Mouse (Mus musculus) stomach, embryonic 16.5 days (tissue): Measurements from ENCODE around the gene Itga8. TPM values are rescaled to one million over a fixed set of nuclear protein-coding genes. Genes with fewer than 3 reads are reported as not detected.

Experiments
- ATAC-seq: fragments of 200-750 bp; cut with Nextera tagmentation; 2 replicates; pipeline ENCODE4 v1.8.0; 2017; ENCODE audit warnings: moderate number of reproducible peaks, moderate TSS enrichment; ENCODE audit not compliant: insufficient read depth, low FRiP score
- H3K27ac ChIP-seq: fragments of 300-500 bp; sonication (generic); 2 replicates; pipeline ENCODE4 v1.5.1; 2014; ENCODE audit warnings: low read length
- H3K27me3 ChIP-seq: fragments of 300-500 bp; sonication (generic); 2 replicates; pipeline ENCODE4 v1.6.1; 2014; ENCODE audit warnings: low read length, control low read depth, mixed read lengths; ENCODE audit not compliant: control insufficient read depth, insufficient read depth
- H3K36me3 ChIP-seq: fragments of 300-500 bp; sonication (generic); 2 replicates; pipeline ENCODE4 v1.6.1; 2014; ENCODE audit warnings: low read length; ENCODE audit not compliant: control insufficient read depth, insufficient read depth
- H3K4me1 ChIP-seq: fragments of 300-500 bp; sonication (generic); 2 replicates; pipeline ENCODE4 v1.6.1; 2014; ENCODE audit warnings: low read length, control low read depth, mixed read lengths; ENCODE audit not compliant: control insufficient read depth, insufficient read depth
- H3K4me2 ChIP-seq: fragments of 300-500 bp; sonication (generic); 2 replicates; pipeline ENCODE4 v1.6.1; 2014; ENCODE audit warnings: low read depth, low read length, mixed read lengths
- H3K4me3 ChIP-seq: fragments of 300-500 bp; sonication (generic); replicated peaks from 2 replicates; pipeline ENCODE4 v1.5.1; 2014; ENCODE audit warnings: mild to moderate bottlenecking, low read length
- H3K9ac ChIP-seq: fragments of 300-500 bp; sonication (generic); 2 replicates; pipeline ENCODE4 v1.6.1; 2014; ENCODE audit warnings: low read length
- H3K9me3 ChIP-seq: fragments of 300-500 bp; sonication (generic); replicated peaks from 2 replicates; pipeline ENCODE4 v1.6.1; 2016; ENCODE audit warnings: low read length, control low read depth; ENCODE audit not compliant: control insufficient read depth
- WGBS: fragments of 180-500 bp; shearing (Covaris S2); extraction: QIAGEN DNeasy Blood & Tissue Kit; methylation state at CpG from one replicate; pipeline ENCODE4 v1.1.7; 2014; 5-methylcytosine and 5-hydroxymethylcytosine counted together
- polyA plus RNA-seq: library from polyadenylated mRNA; unstranded; fragments of >200 nt; fragmentation: Nextera tagmentation; extraction: Ambion mirVana; gene quantifications from 2 replicates; pipeline ENCODE4 v1.2.1, GENCODE M21; 2015

Itga8 gene
- polyA plus RNA-seq, 1 experiment from 2014 or later: 23.4 TPM

- Histone ChIP-seq H3K4me3 (no peak overlapping the region), H3K36me3 (no peaks in the 10 kb centered on the region), H3K27me3 (no peaks in the 10 kb centered on the region), H3K9me3 (no peaks in the 10 kb centered on the region), H3K27ac (no peak overlapping the region), H3K9ac (no peak overlapping the region), H3K4me2 (no peak overlapping the region), H3K4me1 (peaks cover 18% of the 10 kb centered on the region)
- 39% methylated on average over 3 of the region's 3 CpGs for WGBS
- ATAC-seq: no peak
Observed at GRCm38 (mm10) chr2:12156401-12156800, 145.3 kb downstream of the Itga8 start.

DNA sequence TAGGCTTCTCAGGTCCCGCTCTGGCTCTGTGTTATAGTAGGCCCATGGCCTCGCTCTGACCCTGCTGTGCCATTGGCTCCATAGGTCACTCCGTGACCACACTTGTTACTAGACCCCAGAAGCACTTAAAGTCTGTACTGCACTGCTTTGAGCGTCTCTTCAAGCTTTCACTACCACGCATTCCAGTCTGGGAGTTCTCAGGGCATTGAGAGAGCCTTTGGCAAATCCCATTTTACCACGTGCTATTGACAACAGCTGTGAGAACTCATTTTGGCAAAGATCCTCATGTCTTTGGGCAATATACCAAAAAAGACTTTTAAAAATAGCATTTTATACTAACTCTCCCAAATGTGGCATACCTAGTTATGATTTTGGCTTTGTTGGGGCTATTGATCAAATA, 147.0 kb downstream of the Itga8 start:
- H3K4me2 ChIP-seq: no peak overlapping the region
- WGBS: 53% methylated on average over 6 of the region's 6 CpGs
- peaks cover 18% of the 10 kb centered on the region for H3K4me1 ChIP-seq
- H3K9me3 ChIP-seq: no peaks in the 10 kb centered on the region
- H3K27me3 ChIP-seq: no peaks in the 10 kb centered on the region
- H3K4me3 ChIP-seq: no peak overlapping the region
- ATAC-seq: peak; percentile 40
- H3K36me3 ChIP-seq: no peaks in the 10 kb centered on the region
- no peak overlapping the region for H3K27ac ChIP-seq
- no peak overlapping the region for H3K9ac ChIP-seq

DNA sequence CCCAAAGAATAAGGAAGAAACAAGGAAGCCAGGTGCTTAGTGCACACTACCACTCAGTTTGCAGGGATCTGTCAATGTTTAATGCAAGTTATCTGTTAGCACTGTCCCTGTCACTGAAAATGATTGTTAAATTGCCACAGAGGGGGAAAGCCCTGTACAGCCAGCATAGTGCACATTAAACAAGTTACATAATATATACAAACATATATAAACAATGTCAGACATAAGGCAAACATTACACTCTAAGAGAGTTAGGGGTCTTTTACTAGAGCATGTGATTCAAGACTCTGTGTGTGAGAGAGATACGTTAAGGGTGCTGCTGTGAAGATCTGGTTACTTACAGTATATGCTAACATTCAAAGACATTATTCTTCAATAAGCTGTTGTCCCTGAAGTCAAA, 148.2 kb downstream of the Itga8 start:
- Histone ChIP-seq H3K36me3 (no peaks in the 10 kb centered on the region), H3K4me2 (no peak overlapping the region), H3K9ac (no peak overlapping the region), H3K4me3 (no peak overlapping the region), H3K9me3 (no peaks in the 10 kb centered on the region), H3K4me1 (peaks cover 18% of the 10 kb centered on the region), H3K27me3 (no peaks in the 10 kb centered on the region), H3K27ac (no peak overlapping the region)
- 45% methylated on average over 1 of the region's 1 CpGs for WGBS
- no peak for ATAC-seq

- ATAC-seq: no peak
- WGBS: 78% methylated on average over 2 of the region's 2 CpGs
- H3K4me3 ChIP-seq: no peak overlapping the region
- no peaks in the 10 kb centered on the region for H3K36me3 ChIP-seq
- H3K4me1 ChIP-seq: no peaks in the 10 kb centered on the region
- H3K4me2 ChIP-seq: no peak overlapping the region
- no peaks in the 10 kb centered on the region for H3K27me3 ChIP-seq
- no peaks in the 10 kb centered on the region for H3K9me3 ChIP-seq
- no peak overlapping the region for H3K27ac ChIP-seq
- no peak overlapping the region for H3K9ac ChIP-seq
Observed at GRCm38 (mm10) chr2:12147902-12148301, 153.8 kb downstream of the Itga8 start.

GRCm38 (mm10) chr2:12146612-12147011, 155.1 kb downstream of the Itga8 start:
- H3K9ac ChIP-seq: no peak overlapping the region
- no peaks in the 10 kb centered on the region for H3K36me3 ChIP-seq
- no peaks in the 10 kb centered on the region for H3K4me1 ChIP-seq
- no peaks in the 10 kb centered on the region for H3K27me3 ChIP-seq
- no peak for ATAC-seq
- no peak overlapping the region for H3K4me2 ChIP-seq
- H3K27ac ChIP-seq: no peak overlapping the region
- 53% methylated on average over 2 of the region's 2 CpGs for WGBS
- no peak overlapping the region for H3K4me3 ChIP-seq
- H3K9me3 ChIP-seq: no peaks in the 10 kb centered on the region

DNA sequence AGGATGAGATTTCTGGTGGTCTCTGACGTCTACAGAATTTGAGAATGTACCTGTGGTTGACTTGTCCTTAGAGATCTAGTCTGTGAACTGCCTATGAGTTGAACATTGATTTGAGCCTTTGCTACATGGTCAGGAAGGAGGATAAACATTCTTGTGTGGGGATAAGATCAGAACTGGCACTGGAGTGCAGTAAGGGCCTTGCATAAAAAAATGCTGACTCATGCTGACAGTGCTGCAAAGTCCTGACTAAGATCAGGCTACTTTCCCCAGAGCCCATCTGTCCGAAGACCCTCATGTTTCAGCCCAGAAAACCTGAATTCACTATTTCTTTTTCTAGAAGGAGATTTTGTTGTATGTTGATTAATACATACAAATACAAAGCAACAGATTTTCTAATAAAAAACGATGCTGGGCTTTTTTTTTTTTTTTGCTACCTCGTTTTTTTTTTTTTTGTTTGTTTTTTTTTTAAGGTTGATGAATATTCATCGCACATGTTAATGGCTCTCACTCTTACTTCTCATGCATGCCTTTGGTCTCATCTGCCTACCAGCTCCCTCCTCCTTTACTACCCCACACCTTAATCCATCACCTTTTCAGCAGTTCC, 162.9 kb downstream of the Itga8 start:
- H3K9ac ChIP-seq: no peak overlapping the region
- no peak overlapping the region for H3K4me3 ChIP-seq
- ATAC-seq: no peak
- no peaks in the 10 kb centered on the region for H3K36me3 ChIP-seq
- no peaks in the 10 kb centered on the region for H3K4me1 ChIP-seq
- no peak overlapping the region for H3K4me2 ChIP-seq
- no peaks in the 10 kb centered on the region for H3K9me3 ChIP-seq
- 80% methylated on average over 5 of the region's 5 CpGs for WGBS
- H3K27ac ChIP-seq: no peak overlapping the region
- no peaks in the 10 kb centered on the region for H3K27me3 ChIP-seq

DNA sequence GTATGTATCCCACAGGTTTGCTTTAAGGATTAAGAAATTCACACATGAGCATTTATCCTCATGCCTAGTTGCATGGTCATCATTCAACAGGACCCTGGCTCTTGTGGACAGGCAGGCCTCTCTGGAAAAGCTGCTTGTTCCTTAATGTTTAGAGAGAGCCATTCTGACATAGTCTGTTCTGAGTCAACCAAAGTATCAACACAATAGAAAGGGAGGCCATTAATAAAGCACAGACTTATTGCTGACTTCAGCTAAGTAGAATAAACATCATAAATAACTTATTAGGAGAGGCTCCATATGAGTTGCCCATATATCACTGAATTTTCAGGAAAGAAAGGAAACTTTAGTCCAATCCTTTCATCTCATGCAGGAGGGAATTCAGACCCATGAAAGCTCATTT, 175.1 kb downstream of the Itga8 start:
- Histone ChIP-seq H3K27me3 (no peaks in the 10 kb centered on the region), H3K9ac (no peak overlapping the region), H3K36me3 (no peaks in the 10 kb centered on the region), H3K4me2 (no peak overlapping the region), H3K4me1 (no peaks in the 10 kb centered on the region), H3K4me3 (no peak overlapping the region), H3K27ac (no peak overlapping the region), H3K9me3 (no peaks in the 10 kb centered on the region)
- no peak for ATAC-seq

- Histone ChIP-seq H3K9ac (no peak overlapping the region), H3K4me1 (no peaks in the 10 kb centered on the region), H3K9me3 (no peaks in the 10 kb centered on the region), H3K27ac (no peak overlapping the region), H3K4me2 (no peak overlapping the region), H3K4me3 (no peak overlapping the region), H3K36me3 (peaks cover 5% of the 10 kb centered on the region; the same call in 1 of the 2 replicates), H3K27me3 (no peaks in the 10 kb centered on the region)
- ATAC-seq: no peak
- 49% methylated on average over 2 of the region's 2 CpGs for WGBS
Observed at GRCm38 (mm10) chr2:12115479-12115878, 186.2 kb downstream of the Itga8 start.

DNA sequence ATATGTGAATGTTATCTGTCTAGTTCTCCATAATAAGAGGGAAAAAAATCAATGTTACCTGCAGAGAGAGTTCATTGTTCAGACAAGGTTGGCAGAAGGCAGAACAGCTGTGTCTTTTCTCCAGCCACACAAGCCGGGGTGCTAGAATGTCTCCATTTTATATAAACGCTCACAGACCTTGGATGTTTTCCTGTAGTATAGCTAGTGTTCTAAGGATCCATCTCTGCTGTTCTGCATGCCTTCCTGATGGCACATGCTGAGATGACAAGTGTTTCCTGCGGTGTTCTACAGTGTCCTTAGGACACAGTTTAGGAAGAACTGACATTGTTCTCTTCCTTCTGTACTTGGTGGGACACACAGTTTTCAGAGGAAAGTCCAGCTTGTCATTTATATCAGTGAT, 192.4 kb downstream of the Itga8 start:
- ATAC-seq: no peak
- Histone ChIP-seq H3K9ac (no peak overlapping the region), H3K4me2 (no peak overlapping the region), H3K36me3 (no peaks in the 10 kb centered on the region), H3K27me3 (no peaks in the 10 kb centered on the region), H3K4me1 (peaks cover 3% of the 10 kb centered on the region; the same call in 1 of the 2 replicates), H3K27ac (no peak overlapping the region), H3K4me3 (no peak overlapping the region), H3K9me3 (no peaks in the 10 kb centered on the region)
- WGBS: 55% methylated on average over 3 of the region's 3 CpGs

GRCm38 (mm10) chr2:12108306-12108705, 193.4 kb downstream of the Itga8 start:
- no peak overlapping the region for H3K4me3 ChIP-seq
- WGBS: 78% methylated on average over 2 of the region's 2 CpGs
- no peak for ATAC-seq

More at GRCm38 (mm10) chr2:12108306-12108705, 193.4 kb downstream of the Itga8 start:
- Histone ChIP-seq H3K4me2 (no peak overlapping the region), H3K27me3 (no peaks in the 10 kb centered on the region), H3K9ac (no peak overlapping the region), H3K27ac (no peak overlapping the region), H3K4me1 (peaks cover 3% of the 10 kb centered on the region; the same call in 1 of the 2 replicates), H3K9me3 (no peaks in the 10 kb centered on the region), H3K36me3 (no peaks in the 10 kb centered on the region)
